Mouse (Mus musculus) ovary, adult 18-20 months (tissue): ENCODE results near the gene Gpam.

Experiments
- DNase-seq: peaks from one replicate; pipeline ENCODE4 v3.0.0; 2022; ENCODE audit warnings: low spot score, mixed read lengths

Gene Gpam

GRCm38 (mm10) chr19:55101659-55102058 lies 25.4 kb downstream of the Gpam start:
- DNase-seq: no peak

- no peak for DNase-seq
Observed at GRCm38 (mm10) chr19:55100227-55101140, 26.6 kb downstream of the Gpam start.

GRCm38 (mm10) chr19:55099184-55100160 lies 27.6 kb downstream of the Gpam start:
- DNase-seq: peak; percentile 57

GRCm38 (mm10) chr19:55098409-55099183 lies 28.4 kb downstream of the Gpam start:
- peak; percentile 55 for DNase-seq

- no peak for DNase-seq
Observed at GRCm38 (mm10) chr19:55097396-55097967, 29.6 kb downstream of the Gpam start.

GRCm38 (mm10) chr19:55096666-55097065 lies 30.4 kb downstream of the Gpam start:
- DNase-seq: no peak

GRCm38 (mm10) chr19:55095547-55095946 lies 31.5 kb downstream of the Gpam start:
- no peak for DNase-seq

GRCm38 (mm10) chr19:55091602-55092413 lies 35.2 kb downstream of the Gpam start:
- DNase-seq: no peak

- DNase-seq: no peak
Observed at GRCm38 (mm10) chr19:55090885-55091284, 36.2 kb downstream of the Gpam start.

GRCm38 (mm10) chr19:55090142-55090541 lies 36.9 kb downstream of the Gpam start:
- no peak for DNase-seq

GRCm38 (mm10) chr19:55087776-55088175 lies 39.3 kb downstream of the Gpam start:
- no peak for DNase-seq

GRCm38 (mm10) chr19:55085857-55086185 lies 41.2 kb downstream of the Gpam start:
- no peak for DNase-seq

GRCm38 (mm10) chr19:55084971-55085856 lies 41.8 kb downstream of the Gpam start:
- no peak for DNase-seq

- DNase-seq: no peak
Observed at GRCm38 (mm10) chr19:55076822-55077221, 50.2 kb downstream of the Gpam start.

- no peak for DNase-seq
Observed at GRCm38 (mm10) chr19:55073004-55073403, 54.0 kb downstream of the Gpam start.

- no peak for DNase-seq
Observed at GRCm38 (mm10) chr19:55069054-55069453, 58.0 kb downstream of the Gpam start.

- DNase-seq: peak; percentile 46
Observed at GRCm38 (mm10) chr19:55063272-55063671, 63.8 kb downstream of the Gpam start.

- no peak for DNase-seq
Observed at GRCm38 (mm10) chr19:55062501-55062900, 64.5 kb downstream of the Gpam start.

GRCm38 (mm10) chr19:55061951-55062350 lies 65.1 kb downstream of the Gpam start:
- DNase-seq: no peak

GRCm38 (mm10) chr19:55061447-55061901 lies 65.6 kb downstream of the Gpam start:
- no peak for DNase-seq
